Mouse (Mus musculus) megakaryocyte, embryonic 14.5 days (primary cell): ENCODE results near the gene Igsf6.

Experiments used
- FLI1 ChIP-seq: IDR thresholded peaks from 2 replicates; pipeline ENCODE4 v1.6.1; 2012; ENCODE audit warnings: low read length, inconsistent platforms, mixed read lengths
- GATA1 ChIP-seq: IDR thresholded peaks from 3 replicates; pipeline ENCODE4 v1.6.1; 2012; ENCODE audit warnings: mixed read lengths, low read length, inconsistent platforms, borderline replicate concordance

GRCm38 (mm10) chr7:121082949-121083513, 8.7 kb upstream of the Igsf6 start:
- TF ChIP-seq GATA1 (no peak), FLI1 (no peak)
